Mouse (Mus musculus): ENCODE data around the gene Pitx2.
A peak's percentile ranks its signal among the peaks of the same experiment; 100 is the strongest.

The Pitx2 gene

GRCm38 (mm10) chr3:129199609-129200500, at the start of gene Pitx2:
Gene Pitx2 (plus strand): TSS chr3:129199878.
- DNase-seq: peak; percentile 50 to 57

- DNase-seq: no peak
Measured at GRCm38 (mm10) chr3:129150001-129150400, 49.7 kb upstream of the Pitx2 start.

GRCm38 (mm10) chr3:129151096-129151685, 48.5 kb upstream of the Pitx2 start:
- no peak for DNase-seq

GRCm38 (mm10) chr3:129158812-129159370, 40.8 kb upstream of the Pitx2 start:
- no peak for DNase-seq

- no peak for DNase-seq
Measured at GRCm38 (mm10) chr3:129161333-129162035, 38.2 kb upstream of the Pitx2 start.

GRCm38 (mm10) chr3:129164246-129164645, 35.4 kb upstream of the Pitx2 start:
- DNase-seq: no peak

- peak; percentile 33 to 52 for DNase-seq
Measured at GRCm38 (mm10) chr3:129165715-129166114, 34.0 kb upstream of the Pitx2 start.

- peak; percentile 5 to 13 for DNase-seq
Measured at GRCm38 (mm10) chr3:129166684-129167083, 33.0 kb upstream of the Pitx2 start.

- DNase-seq: no peak
Measured at GRCm38 (mm10) chr3:129170416-129170815, 29.3 kb upstream of the Pitx2 start.

GRCm38 (mm10) chr3:129171789-129172188, 27.9 kb upstream of the Pitx2 start:
- DNase-seq: no peak

- DNase-seq: peak; percentile 7 to 21
Measured at GRCm38 (mm10) chr3:129194436-129194835, 5.2 kb upstream of the Pitx2 start.

GRCm38 (mm10) chr3:129195036-129195435, 4.6 kb upstream of the Pitx2 start:
- DNase-seq: peak; percentile 16 to 37

GRCm38 (mm10) chr3:129195816-129196549, 3.7 kb upstream of the Pitx2 start:
- peak; percentile 5 to 33 for DNase-seq

GRCm38 (mm10) chr3:129196550-129196919, 3.1 kb upstream of the Pitx2 start:
- peak in 1 of 2 experiments; percentile 4 for DNase-seq

- DNase-seq: peak; percentile 11 to 23
Measured at GRCm38 (mm10) chr3:129197035-129197434, 2.6 kb upstream of the Pitx2 start.

- DNase-seq: peak in 1 of 2 experiments; percentile 17
Measured at GRCm38 (mm10) chr3:129197786-129198626, 1.7 kb upstream of the Pitx2 start.

- DNase-seq: peak in 1 of 2 experiments; percentile 12
Measured at GRCm38 (mm10) chr3:129198627-129198903, 1.1 kb upstream of the Pitx2 start.

- peak; percentile 16 to 31 for DNase-seq
Measured at GRCm38 (mm10) chr3:129199160-129199608, 494 bp upstream of the Pitx2 start.

- DNase-seq: peak in 1 of 2 experiments; percentile 16
Measured at GRCm38 (mm10) chr3:129200501-129200890, 818 bp downstream of the Pitx2 start.

- peak; percentile 6 to 30 for DNase-seq
Measured at GRCm38 (mm10) chr3:129201156-129201555, 1.5 kb downstream of the Pitx2 start.

GRCm38 (mm10) chr3:129201681-129202255, 2.1 kb downstream of the Pitx2 start:
- peak; percentile 25 to 26 for DNase-seq

All from cerebellum, postnatal 10 days (tissue).